Comparison of ENCODE assay signal across 21 mouse cellular contexts in genomic region chr4:63302641-63303040, GRCm38 (mm10). TPM values are rescaled to one million over a fixed set of nuclear protein-coding genes. Genes with fewer than 3 reads are reported as not detected.
DNase-seq lines count a peak whose midpoint lies in the region; ATAC-seq and TF ChIP-seq lines count a peak whose summit lies in the region.
"Had no signal": no experiment of that assay in that cellular context is flagged by ENCODE, and none has a peak within 500 bp of the region (broad histone marks: within the 10 kb centered on the region; RNA-seq: fewer than 3 reads in every experiment).

No protein-coding gene starts in this region.

- H3K4me3 ChIP-seq in hindbrain, embryonic 15.5 days, result no peak overlapping the region
- H3K4me3 ChIP-seq in hindbrain, embryonic 10.5 days, result no peak overlapping the region
- no peak overlapping the region for H3K4me3 ChIP-seq in midbrain, postnatal 0 days (ENCODE audit: low read depth, low read length)

- no peaks in the 10 kb centered on the region for H3K9me3 ChIP-seq in hindbrain, embryonic 15.5 days
- H3K9me3 ChIP-seq in hindbrain, embryonic 10.5 days, result no peaks in the 10 kb centered on the region
- no peaks in the 10 kb centered on the region for H3K9me3 ChIP-seq in midbrain, postnatal 0 days (ENCODE audit: low read length)

- peaks cover 6% of the 10 kb centered on the region; the same call in 1 of the 2 replicates for H3K4me1 ChIP-seq in hindbrain, embryonic 15.5 days (replicated peaks)
- H3K4me1 ChIP-seq in hindbrain, embryonic 10.5 days (replicated peaks), result 0 out of 2 replicates have a peak, but pooled peaks cover 4% of the 10 kb centered on the region
- no peaks in the 10 kb centered on the region for H3K4me1 ChIP-seq in midbrain, postnatal 0 days (ENCODE audit: insufficient read depth, low read length)

- no peak overlapping the region for H3K9ac ChIP-seq in hindbrain, embryonic 15.5 days
- no peak overlapping the region for H3K9ac ChIP-seq in midbrain, postnatal 0 days (replicated peaks; ENCODE audit: low read length, poor library complexity, severe bottlenecking)
- H3K9ac ChIP-seq: liver, embryonic 14.5 days had no signal

- H3K36me3 ChIP-seq in hindbrain, embryonic 15.5 days, result no peaks in the 10 kb centered on the region
- H3K36me3 ChIP-seq in hindbrain, embryonic 10.5 days, result no peaks in the 10 kb centered on the region
- H3K36me3 ChIP-seq in midbrain, postnatal 0 days (ENCODE audit: insufficient read depth, low read length), result no peaks in the 10 kb centered on the region

- TF ChIP-seq CTCF in midbrain, postnatal 0 days (IDR thresholded peaks at IDR 0.05), result no peak

- peak; percentile 54 for ATAC-seq in hindbrain, embryonic 15.5 days (ENCODE audit: low FRiP score, low read depth)
- peak; percentile 75 for ATAC-seq in common myeloid progenitor, adult 5-6 weeks (replicated peaks; ENCODE audit: low read depth, poor library complexity, severe bottlenecking)
- peak; percentile 82 to 91 for ATAC-seq in hematopoietic stem cell, adult 5-6 weeks (replicated peaks in 1 of 2; ENCODE audit: insufficient read depth in 1 of 2, low FRiP score in 2 of 2, low TSS enrichment in 1 of 2, low read depth in 1 of 2, poor library complexity in 2 of 2, severe bottlenecking in 2 of 2)
- ATAC-seq in midbrain, postnatal 0 days (ENCODE audit: low FRiP score), result no peak
- ATAC-seq: activated CD4-positive, CD25-positive, alpha-beta regulatory T cell, adult 4 months; intestine, embryonic 16.5 days had no signal

- no peak overlapping the region for H3K27ac ChIP-seq in hindbrain, embryonic 15.5 days (replicated peaks)
- H3K27ac ChIP-seq in hindbrain, embryonic 10.5 days, result no peak overlapping the region
- no peak overlapping the region for H3K27ac ChIP-seq in midbrain, postnatal 0 days (ENCODE audit: low read depth, low read length)
- H3K27ac ChIP-seq: liver, embryonic 14.5 days had no signal

- no peak for DNase-seq in hindbrain, embryonic 10.5 days (ENCODE audit: low spot score)
- DNase-seq in midbrain, postnatal 0 days (ENCODE audit: low spot score), result peak; percentile 63
- DNase-seq in layer of hippocampus, postnatal 10 days (ENCODE audit: low spot score in 2 of 2), result no peak
- DNase-seq in layer of hippocampus, adult 11-12 months (ENCODE audit: low spot score), result no peak
- DNase-seq: heart, postnatal 10 days; kidney, postnatal 14 days; layer of hippocampus, adult 9-11 months; lung, postnatal 10 days; retina, postnatal 1 day had no signal

- 54% methylated on average over 4 of the region's 4 CpGs for WGBS in hindbrain, embryonic 15.5 days
- 58% methylated on average over 4 of the region's 4 CpGs for WGBS in hindbrain, embryonic 10.5 days
- WGBS in midbrain, postnatal 0 days, result 50% methylated on average over 4 of the region's 4 CpGs

- H3K4me2 ChIP-seq in hindbrain, embryonic 15.5 days, result no peak overlapping the region
- no peak overlapping the region for H3K4me2 ChIP-seq in midbrain, postnatal 0 days (ENCODE audit: low read depth, low read length, poor library complexity, severe bottlenecking)

- no peaks in the 10 kb centered on the region for H3K27me3 ChIP-seq in hindbrain, embryonic 15.5 days
- peaks cover 6% of the 10 kb centered on the region; the same call in 1 of the 2 replicates for H3K27me3 ChIP-seq in hindbrain, embryonic 10.5 days (ENCODE audit: insufficient read depth, poor library complexity, severe bottlenecking)
- no peaks in the 10 kb centered on the region; the same call in 1 of the 2 replicates for H3K27me3 ChIP-seq in midbrain, postnatal 0 days (ENCODE audit: insufficient read depth, low read length)

RNA-seq across cellular contexts. Expression of gene Orm1, which starts 41.7 kb away (rescaled TPM):
- not detected in 2 replicates for polyA plus RNA-seq in hindbrain, embryonic 15.5 days (2015; fragmentation: Nextera tagmentation; extraction: Ambion mirVana)
- not detected in 2 replicates for polyA plus RNA-seq in hindbrain, embryonic 10.5 days (2016; fragmentation: Nextera tagmentation; extraction: Ambion mirVana)
- 2.6 TPM in 1 of 2 replicates, not detected in the other for total RNA-seq in common myeloid progenitor, adult 5-6 weeks (2017)
- total RNA-seq in hematopoietic stem cell, adult 5-6 weeks (2017), result 0.84 and 11.3 TPM in 2 replicates
- total RNA-seq in midbrain, postnatal 0 days (2014; rRNA removed), result not detected in 2 replicates
- polyA plus RNA-seq in midbrain, postnatal 0 days (2015; fragmentation: Nextera tagmentation; extraction: Ambion mirVana), result not detected in 2 replicates
- total RNA-seq in layer of hippocampus, postnatal 10 days (2021), result not detected
- total RNA-seq: CH12.LX; left cerebral cortex, postnatal 25 days had no signal
- polyA plus RNA-seq: activated CD4-positive, CD25-positive, alpha-beta regulatory T cell, adult 4 months; intestine, embryonic 16.5 days; liver, embryonic 14.5 days; neural tube, embryonic 11.5 days; stomach, embryonic 14.5 days had no signal

RNA-seq across cellular contexts. Expression of gene Orm3, which starts 53.3 kb away (rescaled TPM):
- polyA plus RNA-seq in hindbrain, embryonic 15.5 days (2015; fragmentation: Nextera tagmentation; extraction: Ambion mirVana), result not detected in 2 replicates
- not detected in 2 replicates for polyA plus RNA-seq in hindbrain, embryonic 10.5 days (2016; fragmentation: Nextera tagmentation; extraction: Ambion mirVana)
- total RNA-seq in common myeloid progenitor, adult 5-6 weeks (2017), result not detected in 2 replicates
- not detected in 2 replicates for total RNA-seq in hematopoietic stem cell, adult 5-6 weeks (2017)
- not detected in 2 replicates for total RNA-seq in midbrain, postnatal 0 days (2014; rRNA removed)
- not detected in 2 replicates for polyA plus RNA-seq in midbrain, postnatal 0 days (2015; fragmentation: Nextera tagmentation; extraction: Ambion mirVana)
- not detected for total RNA-seq in layer of hippocampus, postnatal 10 days (2021)
- total RNA-seq: CH12.LX; gastrocnemius, adult 8-10 months; left cerebral cortex, postnatal 25 days had no signal
- polyA plus RNA-seq: intestine, embryonic 16.5 days; liver, embryonic 14.5 days; neural tube, embryonic 11.5 days; stomach, embryonic 14.5 days; thymus, postnatal 0 days had no signal

RNA-seq across cellular contexts. Expression of gene Orm2, which starts 59.6 kb away (rescaled TPM):
- not detected in 2 replicates for polyA plus RNA-seq in hindbrain, embryonic 15.5 days (2015; fragmentation: Nextera tagmentation; extraction: Ambion mirVana)
- polyA plus RNA-seq in hindbrain, embryonic 10.5 days (2016; fragmentation: Nextera tagmentation; extraction: Ambion mirVana), result not detected in 2 replicates
- not detected in 2 replicates for total RNA-seq in common myeloid progenitor, adult 5-6 weeks (2017)
- not detected in 2 replicates for total RNA-seq in hematopoietic stem cell, adult 5-6 weeks (2017)
- not detected in 2 replicates for total RNA-seq in midbrain, postnatal 0 days (2014; rRNA removed)
- polyA plus RNA-seq in midbrain, postnatal 0 days (2015; fragmentation: Nextera tagmentation; extraction: Ambion mirVana), result not detected in 2 replicates
- total RNA-seq in layer of hippocampus, postnatal 10 days (2021), result not detected
- total RNA-seq: CH12.LX; heart, postnatal 10 days; left cerebral cortex, postnatal 25 days had no signal
- polyA plus RNA-seq: intestine, embryonic 16.5 days; liver, embryonic 14.5 days; neural tube, embryonic 11.5 days; stomach, embryonic 14.5 days had no signal
